Mouse (Mus musculus) heart, embryonic 12.5 days (tissue): ENCODE measurements around the gene Nox3. TPM values are rescaled to one million over a fixed set of nuclear protein-coding genes. Genes with fewer than 3 reads are reported as not detected.

Experiments used
- ATAC-seq: fragments of 200-750 bp; cut with Nextera tagmentation; 2 replicates; pipeline ENCODE4 v1.8.0; 2017; ENCODE audit warnings: moderate TSS enrichment, moderate library complexity; ENCODE audit not compliant: insufficient number of reproducible peaks, low FRiP score
- H3K27ac ChIP-seq: fragments of 300-500 bp; sonication (generic); 2 replicates; pipeline ENCODE4 v1.5.1; 2016; ENCODE audit warnings: mild to moderate bottlenecking, moderate library complexity; ENCODE audit not compliant: poor library complexity, severe bottlenecking
- H3K27me3 ChIP-seq: fragments of 300-500 bp; sonication (generic); replicated peaks from 2 replicates; pipeline ENCODE4 v1.6.1; 2016; ENCODE audit warnings: mild to moderate bottlenecking, moderate library complexity
- H3K36me3 ChIP-seq: fragments of 300-500 bp; sonication (generic); 2 replicates; pipeline ENCODE4 v1.6.1; 2016; ENCODE audit warnings: mild to moderate bottlenecking, moderate library complexity
- H3K4me1 ChIP-seq: fragments of 300-500 bp; sonication (generic); replicated peaks from 2 replicates; pipeline ENCODE4 v1.6.1; 2016; ENCODE audit warnings: mild to moderate bottlenecking
- H3K4me2 ChIP-seq: fragments of 300-500 bp; sonication (generic); 2 replicates; pipeline ENCODE4 v1.6.1; 2016; ENCODE audit warnings: mild to moderate bottlenecking, moderate library complexity
- H3K4me3 ChIP-seq: fragments of 300-500 bp; sonication (generic); 2 replicates; pipeline ENCODE4 v1.5.1; 2016; ENCODE audit warnings: mild to moderate bottlenecking
- H3K9ac ChIP-seq: fragments of 300-500 bp; sonication (generic); 2 replicates; pipeline ENCODE4 v1.6.1; 2016; ENCODE audit warnings: mild to moderate bottlenecking, moderate library complexity
- H3K9me3 ChIP-seq: fragments of 300-500 bp; sonication (generic); replicated peaks from 2 replicates; pipeline ENCODE4 v1.6.1; 2016; ENCODE audit warnings: mild to moderate bottlenecking, moderate library complexity
- WGBS: fragments of 180-500 bp; shearing (Covaris S2); methylation state at CpG from one replicate; pipeline ENCODE4 v1.1.7; 2016; 5-methylcytosine and 5-hydroxymethylcytosine counted together
- polyA plus RNA-seq: library from polyadenylated mRNA; unstranded; fragments of >200 nt; fragmentation: Nextera tagmentation; extraction: Ambion mirVana; gene quantifications from 2 replicates; pipeline ENCODE4 v1.2.1, GENCODE M21; 2016

Nox3 gene
- polyA plus RNA-seq, 1 experiment from 2014 or later, result not detected

GRCm38 (mm10) chr17:3602954-3603672, 92.9 kb downstream of the Nox3 start:
- no peak overlapping the region for H3K4me3 ChIP-seq
- no peaks in the 10 kb centered on the region for H3K36me3 ChIP-seq
- no peak overlapping the region for H3K4me2 ChIP-seq
- H3K9me3 ChIP-seq, result no peaks in the 10 kb centered on the region
- 79% methylated on average over 6 of the region's 6 CpGs for WGBS
- ATAC-seq, result no peak
- no peak overlapping the region for H3K27ac ChIP-seq
- H3K27me3 ChIP-seq, result no peaks in the 10 kb centered on the region
- no peaks in the 10 kb centered on the region for H3K4me1 ChIP-seq
- no peak overlapping the region for H3K9ac ChIP-seq

DNA sequence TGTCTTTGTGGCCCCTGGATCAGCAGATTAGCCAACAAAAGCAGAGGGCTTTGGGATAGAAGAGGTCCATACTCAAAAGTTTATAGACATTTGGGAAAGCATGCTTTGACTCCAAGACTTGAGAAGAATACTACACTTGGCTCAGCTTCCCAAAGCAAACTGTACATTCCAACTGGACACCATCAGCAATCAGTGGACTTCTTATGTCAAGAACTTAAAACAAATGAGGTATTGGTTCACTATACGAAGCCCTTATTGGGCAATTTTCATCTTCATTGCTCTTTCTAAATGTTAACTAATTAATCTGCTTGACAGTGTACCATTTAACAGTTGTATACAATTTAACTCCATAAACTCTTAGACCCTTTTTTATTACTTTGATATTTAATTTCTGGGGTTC, 97.7 kb downstream of the Nox3 start:
- Histone ChIP-seq H3K4me3 (no peak overlapping the region), H3K36me3 (no peaks in the 10 kb centered on the region), H3K27ac (no peak overlapping the region), H3K4me1 (no peaks in the 10 kb centered on the region), H3K27me3 (no peaks in the 10 kb centered on the region), H3K9ac (no peak overlapping the region), H3K9me3 (no peaks in the 10 kb centered on the region), H3K4me2 (no peak overlapping the region)
- WGBS, result 62% methylated on average over 1 of the region's 1 CpGs
- no peak for ATAC-seq

- H3K27me3 ChIP-seq, result no peaks in the 10 kb centered on the region
- no peak overlapping the region for H3K27ac ChIP-seq
- WGBS, result 52% methylated on average over 1 of the region's 1 CpGs
- H3K4me1 ChIP-seq, result no peaks in the 10 kb centered on the region
- no peaks in the 10 kb centered on the region for H3K9me3 ChIP-seq
- no peaks in the 10 kb centered on the region for H3K36me3 ChIP-seq
- no peak overlapping the region for H3K9ac ChIP-seq
- no peak for ATAC-seq
- H3K4me3 ChIP-seq, result no peak overlapping the region
- no peak overlapping the region for H3K4me2 ChIP-seq
These were observed 98.2 kb downstream of the Nox3 start for GRCm38 (mm10) chr17:3597866-3598265.

- H3K4me1 ChIP-seq, result no peaks in the 10 kb centered on the region
- H3K4me2 ChIP-seq, result no peak overlapping the region
- H3K9ac ChIP-seq, result no peak overlapping the region
- no peak overlapping the region for H3K27ac ChIP-seq
- 67% methylated on average over 1 of the region's 1 CpGs for WGBS
- H3K9me3 ChIP-seq, result no peaks in the 10 kb centered on the region
- H3K4me3 ChIP-seq, result no peak overlapping the region
- ATAC-seq, result no peak
- no peaks in the 10 kb centered on the region for H3K27me3 ChIP-seq
- no peaks in the 10 kb centered on the region for H3K36me3 ChIP-seq
These were observed 98.9 kb downstream of the Nox3 start for GRCm38 (mm10) chr17:3597130-3597529.

Other genes with a start within 250 kb of the Nox3 start
- 0.51 TPM in 1 of 2 replicates, not detected in the other for gene Cldn20, start 163.7 kb downstream of the Nox3 start, polyA plus RNA-seq
- gene Tfb1m, start 138.5 kb downstream of the Nox3 start, polyA plus RNA-seq, result 18.4 and 20.4 TPM in 2 replicates